Mouse (Mus musculus) stomach, embryonic 14.5 days (tissue): ENCODE results near the gene Ccnb1. TPM values are rescaled to one million over a fixed set of nuclear protein-coding genes. Genes with fewer than 3 reads are reported as not detected.

ENCODE experiments used
- ATAC-seq: fragments of 200-750 bp; cut with Nextera tagmentation; 2 replicates; pipeline ENCODE4 v1.8.0; 2017; ENCODE audit warnings: low read depth, moderate TSS enrichment; ENCODE audit not compliant: insufficient number of reproducible peaks, insufficient read depth, low FRiP score
- H3K27ac ChIP-seq: fragments of 300-500 bp; sonication (generic); 2 replicates; pipeline ENCODE4 v1.5.1; 2014; ENCODE audit warnings: mild to moderate bottlenecking, low read length, moderate library complexity, mixed read lengths
- H3K27me3 ChIP-seq: fragments of 300-500 bp; sonication (generic); 2 replicates; pipeline ENCODE4 v1.6.1; 2014; ENCODE audit warnings: low read length, control low read depth, mixed read lengths; ENCODE audit not compliant: control insufficient read depth, insufficient read depth
- H3K36me3 ChIP-seq: fragments of 300-500 bp; sonication (generic); 2 replicates; pipeline ENCODE4 v1.6.1; 2014; ENCODE audit warnings: mild to moderate bottlenecking, control low read depth, low read length, moderate library complexity, mixed read lengths; ENCODE audit not compliant: control insufficient read depth, insufficient read depth
- H3K4me1 ChIP-seq: fragments of 300-500 bp; sonication (generic); 2 replicates; pipeline ENCODE4 v1.6.1; 2014; ENCODE audit warnings: low read length, control low read depth, mixed read lengths; ENCODE audit not compliant: control insufficient read depth, insufficient read depth
- H3K4me2 ChIP-seq: fragments of 300-500 bp; sonication (generic); replicated peaks from 2 replicates; pipeline ENCODE4 v1.6.1; 2014; ENCODE audit warnings: low read depth, low read length, control low read depth
- H3K4me3 ChIP-seq: fragments of 300-500 bp; sonication (generic); 2 replicates; pipeline ENCODE4 v1.5.1; 2014; ENCODE audit warnings: low read depth, low read length, control low read depth
- H3K9ac ChIP-seq: fragments of 300-500 bp; sonication (generic); replicated peaks from 2 replicates; pipeline ENCODE4 v1.6.1; 2014; ENCODE audit warnings: low read depth, mild to moderate bottlenecking, control low read depth, low read length, moderate library complexity, mixed read lengths
- H3K9me3 ChIP-seq: fragments of 300-500 bp; sonication (generic); 2 replicates; pipeline ENCODE4 v1.6.1; 2016; ENCODE audit warnings: low read depth, low read length, control low read depth; ENCODE audit not compliant: control insufficient read depth
- WGBS: fragments of 180-500 bp; shearing (Covaris S2); extraction: QIAGEN DNeasy Blood & Tissue Kit; methylation state at CpG from one replicate; pipeline ENCODE4 v1.1.7; 2014; 5-methylcytosine and 5-hydroxymethylcytosine counted together
- polyA plus RNA-seq: library from polyadenylated mRNA; unstranded; fragments of >200 nt; fragmentation: Nextera tagmentation; extraction: Ambion mirVana; gene quantifications from 2 replicates; pipeline ENCODE4 v1.2.1, GENCODE M21; 2014

The Ccnb1 gene
- polyA plus RNA-seq, result 221 and 246 TPM in 2 replicates

- no peaks in the 10 kb centered on the region for H3K27me3 ChIP-seq
- H3K27ac ChIP-seq, result peak within 1 kb of the TSS; percentile 68; the same call in 1 of the 2 replicates
- H3K9ac ChIP-seq, result peak within 1 kb of the TSS; percentile 77
- peak; percentile 99 for ATAC-seq
- peak within 1 kb of the TSS; percentile 74 for H3K4me2 ChIP-seq
- H3K36me3 ChIP-seq, result peaks cover 24% of the 10 kb centered on the region
- under 1% methylated on average over 35 of the region's 35 CpGs for WGBS
- H3K9me3 ChIP-seq, result no peaks in the 10 kb centered on the region
- peak within 1 kb of the TSS; percentile 79 for H3K4me3 ChIP-seq
- peaks cover 19% of the 10 kb centered on the region for H3K4me1 ChIP-seq
These were observed at the start of gene Ccnb1 for GRCm38 (mm10) chr13:100786414-100786867. TSS of gene Ccnb1 (minus strand) at chr13:100786570.

GRCm38 (mm10) chr13:100834777-100835176, 48.4 kb upstream of the Ccnb1 start:
- Histone ChIP-seq H3K27ac (no peak overlapping the region), H3K4me3 (no peak overlapping the region), H3K4me1 (peaks cover 12% of the 10 kb centered on the region), H3K4me2 (no peak overlapping the region), H3K9me3 (no peaks in the 10 kb centered on the region), H3K36me3 (no peaks in the 10 kb centered on the region), H3K9ac (no peak overlapping the region), H3K27me3 (no peaks in the 10 kb centered on the region)
- no peak for ATAC-seq

GRCm38 (mm10) chr13:100833640-100834002, 47.3 kb upstream of the Ccnb1 start:
- Histone ChIP-seq H3K4me2 (no peak overlapping the region; the same call in 1 of the 2 replicates), H3K4me1 (peaks cover 12% of the 10 kb centered on the region), H3K27me3 (no peaks in the 10 kb centered on the region), H3K4me3 (peak overlapping the region; percentile 98; the same call in 1 of the 2 replicates), H3K27ac (no peak overlapping the region), H3K36me3 (no peaks in the 10 kb centered on the region; the same call in 1 of the 2 replicates), H3K9ac (no peak overlapping the region), H3K9me3 (no peaks in the 10 kb centered on the region)
- WGBS, result 55% methylated on average over 6 of the region's 6 CpGs
- no peak for ATAC-seq

- ATAC-seq, result peak; percentile 98
These were observed 46.6 kb upstream of the Ccnb1 start, which contains the start of gene Slc30a5 for GRCm38 (mm10) chr13:100832741-100833639. TSS of gene Slc30a5 (minus strand) at chr13:100833427.

GRCm38 (mm10) chr13:100832188-100832587, 45.8 kb upstream of the Ccnb1 start:
- Histone ChIP-seq H3K9me3 (no peaks in the 10 kb centered on the region), H3K4me2 (peak overlapping the region; percentile 84), H3K36me3 (peaks cover 8% of the 10 kb centered on the region), H3K4me3 (peak overlapping the region; percentile 98), H3K27me3 (no peaks in the 10 kb centered on the region), H3K4me1 (peaks cover 12% of the 10 kb centered on the region), H3K9ac (peak overlapping the region; percentile 97), H3K27ac (peak overlapping the region; percentile 27; the same call in 1 of the 2 replicates)
- no peak for ATAC-seq
- 5% methylated on average over 8 of the region's 8 CpGs for WGBS

More at GRCm38 (mm10) chr13:100832741-100833639, 46.6 kb upstream of the Ccnb1 start, which contains the start of gene Slc30a5:
- Histone ChIP-seq H3K4me2 (peak within 1 kb of the TSS; percentile 84), H3K4me3 (peak within 1 kb of the TSS; percentile 98), H3K9me3 (no peaks in the 10 kb centered on the region), H3K9ac (peak within 1 kb of the TSS; percentile 97), H3K36me3 (peaks cover 5% of the 10 kb centered on the region; the same call in 1 of the 2 replicates), H3K27me3 (no peaks in the 10 kb centered on the region), H3K27ac (peak within 1 kb of the TSS; percentile 92), H3K4me1 (peaks cover 12% of the 10 kb centered on the region)
- WGBS, result under 1% methylated on average over 67 of the region's 94 CpGs

- Histone ChIP-seq H3K27ac (no peak overlapping the region), H3K4me3 (no peak overlapping the region), H3K4me1 (peaks cover 12% of the 10 kb centered on the region), H3K9me3 (no peaks in the 10 kb centered on the region), H3K36me3 (peaks cover 14% of the 10 kb centered on the region), H3K9ac (no peak overlapping the region), H3K27me3 (no peaks in the 10 kb centered on the region), H3K4me2 (peak overlapping the region; percentile 84)
- ATAC-seq, result no peak
- WGBS, result 77% methylated on average over 6 of the region's 6 CpGs
These were observed 44.8 kb upstream of the Ccnb1 start for GRCm38 (mm10) chr13:100831123-100831522.

- Histone ChIP-seq H3K27ac (no peak overlapping the region), H3K4me2 (no peak overlapping the region), H3K9me3 (no peaks in the 10 kb centered on the region), H3K27me3 (no peaks in the 10 kb centered on the region), H3K4me1 (no peaks in the 10 kb centered on the region), H3K9ac (no peak overlapping the region), H3K36me3 (peaks cover 51% of the 10 kb centered on the region), H3K4me3 (no peak overlapping the region)
- no peak for ATAC-seq
- WGBS, result 92% methylated on average over 9 of the region's 9 CpGs
These were observed 39.4 kb upstream of the Ccnb1 start for GRCm38 (mm10) chr13:100825627-100826410.

- Histone ChIP-seq H3K36me3 (peaks cover 58% of the 10 kb centered on the region), H3K9ac (no peak overlapping the region), H3K9me3 (no peaks in the 10 kb centered on the region), H3K4me1 (no peaks in the 10 kb centered on the region), H3K27me3 (no peaks in the 10 kb centered on the region), H3K4me2 (no peak overlapping the region), H3K27ac (no peak overlapping the region), H3K4me3 (no peak overlapping the region)
- ATAC-seq, result no peak
- 91% methylated on average over 3 of the region's 3 CpGs for WGBS
These were observed 38.5 kb upstream of the Ccnb1 start for GRCm38 (mm10) chr13:100824916-100825315.
